Mouse (Mus musculus) hindbrain, embryonic 13.5 days (tissue): Measurements from ENCODE around the gene Snrnp70. TPM values are rescaled to one million over a fixed set of nuclear protein-coding genes. Genes with fewer than 3 reads are reported as not detected.

Experiments used
- ATAC-seq: fragments of 200-750 bp; cut with Nextera tagmentation; 2 replicates; pipeline ENCODE4 v1.8.0; 2017; ENCODE audit warnings: moderate TSS enrichment; ENCODE audit not compliant: low FRiP score
- H3K27ac ChIP-seq: fragments of 300-500 bp; sonication (generic); 2 replicates; pipeline ENCODE4 v1.5.1; 2015; ENCODE audit warnings: inconsistent platforms, mild to moderate bottlenecking, moderate library complexity
- H3K27me3 ChIP-seq: fragments of 300-500 bp; sonication (generic); 2 replicates; pipeline ENCODE4 v1.6.1; 2015; ENCODE audit warnings: mild to moderate bottlenecking, inconsistent platforms
- H3K36me3 ChIP-seq: fragments of 300-500 bp; sonication (generic); 2 replicates; pipeline ENCODE4 v1.6.1; 2015; ENCODE audit warnings: mild to moderate bottlenecking, inconsistent platforms
- H3K4me1 ChIP-seq: fragments of 300-500 bp; sonication (generic); replicated peaks from 2 replicates; pipeline ENCODE4 v1.6.1; 2015; ENCODE audit warnings: inconsistent platforms
- H3K4me2 ChIP-seq: fragments of 300-500 bp; sonication (generic); 2 replicates; pipeline ENCODE4 v1.6.1; 2015; ENCODE audit warnings: inconsistent platforms, mild to moderate bottlenecking, moderate library complexity
- H3K4me3 ChIP-seq: fragments of 300-500 bp; sonication (generic); 2 replicates; pipeline ENCODE4 v1.5.1; 2015; ENCODE audit warnings: mild to moderate bottlenecking, inconsistent platforms
- H3K9ac ChIP-seq: fragments of 300-500 bp; sonication (generic); 2 replicates; pipeline ENCODE4 v1.6.1; 2015; ENCODE audit warnings: mild to moderate bottlenecking, inconsistent platforms
- H3K9me3 ChIP-seq: fragments of 300-500 bp; sonication (generic); 2 replicates; pipeline ENCODE4 v1.6.1; 2016; ENCODE audit warnings: inconsistent platforms
- WGBS: fragments of 180-500 bp; shearing (Covaris S2); methylation state at CpG from one replicate; pipeline ENCODE4 v1.1.7; 2015; 5-methylcytosine and 5-hydroxymethylcytosine counted together
- polyA plus RNA-seq: library from polyadenylated mRNA; unstranded; fragments of >200 nt; fragmentation: Nextera tagmentation; extraction: Ambion mirVana; gene quantifications from 2 replicates; pipeline ENCODE4 v1.2.1, GENCODE M21; 2015

Gene Snrnp70
- polyA plus RNA-seq, 1 experiment from 2014 or later, result 215 TPM

GRCm38 (mm10) chr7:45419859-45420614 is 24.5 kb upstream of the Snrnp70 start:
- 18% methylated on average over 27 of the region's 27 CpGs for WGBS

GRCm38 (mm10) chr7:45417962-45418492 is 22.5 kb upstream of the Snrnp70 start:
- peaks cover 28% of the 10 kb centered on the region for H3K36me3 ChIP-seq
- peaks cover 94% of the 10 kb centered on the region for H3K27me3 ChIP-seq
- no peak for ATAC-seq
- 10% methylated on average over 13 of the region's 13 CpGs for WGBS
- no peak overlapping the region for H3K9ac ChIP-seq
- no peaks in the 10 kb centered on the region for H3K9me3 ChIP-seq
- peaks cover 21% of the 10 kb centered on the region for H3K4me1 ChIP-seq
- H3K4me2 ChIP-seq, result no peak overlapping the region
- H3K27ac ChIP-seq, result no peak overlapping the region
- H3K4me3 ChIP-seq, result no peak overlapping the region

More at GRCm38 (mm10) chr7:45419859-45420614, 24.5 kb upstream of the Snrnp70 start:
- Histone ChIP-seq H3K4me1 (peaks cover 8% of the 10 kb centered on the region), H3K4me2 (no peak overlapping the region), H3K9ac (no peak overlapping the region), H3K27ac (no peak overlapping the region), H3K4me3 (no peak overlapping the region), H3K27me3 (peaks cover 74% of the 10 kb centered on the region), H3K36me3 (peaks cover 48% of the 10 kb centered on the region), H3K9me3 (no peaks in the 10 kb centered on the region)
- no peak for ATAC-seq

- Histone ChIP-seq H3K27me3 (peaks cover 100% of the 10 kb centered on the region), H3K9ac (no peak overlapping the region; the same call in 1 of the 2 replicates), H3K27ac (no peak overlapping the region), H3K36me3 (peaks cover 4% of the 10 kb centered on the region), H3K9me3 (no peaks in the 10 kb centered on the region), H3K4me3 (0 out of 2 replicates have a peak overlapping the region, but pooled peaks have one; percentile 17), H3K4me1 (peaks cover 21% of the 10 kb centered on the region), H3K4me2 (0 out of 2 replicates have a peak overlapping the region, but pooled peaks have one; percentile 7)
- WGBS, result 10% methylated on average over 37 of the region's 37 CpGs
- no peak for ATAC-seq
Measured at GRCm38 (mm10) chr7:45415636-45416035, 20.1 kb upstream of the Snrnp70 start.

GRCm38 (mm10) chr7:45414740-45415224 is 19.2 kb upstream of the Snrnp70 start:
- Histone ChIP-seq H3K27ac (no peak overlapping the region), H3K4me3 (no peak overlapping the region), H3K4me1 (peaks cover 21% of the 10 kb centered on the region), H3K4me2 (no peak overlapping the region), H3K9me3 (no peaks in the 10 kb centered on the region), H3K27me3 (peaks cover 100% of the 10 kb centered on the region), H3K9ac (no peak overlapping the region), H3K36me3 (no peaks in the 10 kb centered on the region)
- WGBS, result 47% methylated on average over 12 of the region's 12 CpGs
- no peak for ATAC-seq

GRCm38 (mm10) chr7:45413864-45414739 is 18.6 kb upstream of the Snrnp70 start:
- no peaks in the 10 kb centered on the region for H3K9me3 ChIP-seq
- peaks cover 100% of the 10 kb centered on the region for H3K27me3 ChIP-seq

GRCm38 (mm10) chr7:45413113-45413863 is 17.7 kb upstream of the Snrnp70 start, which contains the start of gene Ntf5:
Gene Ntf5, plus strand, starts transcription at chr7:45413695.
- Histone ChIP-seq H3K27me3 (peaks cover 100% of the 10 kb centered on the region), H3K4me2 (peak within 1 kb of the TSS; percentile 80), H3K4me3 (peak within 1 kb of the TSS; percentile 52), H3K9ac (peak within 1 kb of the TSS; percentile 76), H3K4me1 (peaks cover 21% of the 10 kb centered on the region), H3K36me3 (no peaks in the 10 kb centered on the region), H3K9me3 (no peaks in the 10 kb centered on the region), H3K27ac (no peak within 1 kb of the TSS)
- 3% methylated on average over 41 of the region's 45 CpGs for WGBS
- ATAC-seq, result peak; percentile 35; the same call in 1 of the 2 replicates

More at GRCm38 (mm10) chr7:45413864-45414739, 18.6 kb upstream of the Snrnp70 start:
- Histone ChIP-seq H3K27ac (no peak overlapping the region), H3K9ac (peak overlapping the region; percentile 76), H3K36me3 (no peaks in the 10 kb centered on the region), H3K4me2 (peak overlapping the region; percentile 80), H3K4me3 (peak overlapping the region; percentile 52), H3K4me1 (peaks cover 21% of the 10 kb centered on the region)
- no peak for ATAC-seq
- 2% methylated on average over 21 of the region's 27 CpGs for WGBS

GRCm38 (mm10) chr7:45412421-45412820 is 16.9 kb upstream of the Snrnp70 start:
- peaks cover 100% of the 10 kb centered on the region for H3K27me3 ChIP-seq
- no peak overlapping the region for H3K9ac ChIP-seq
- WGBS, result 88% methylated on average over 2 of the region's 2 CpGs
- H3K9me3 ChIP-seq, result no peaks in the 10 kb centered on the region
- peaks cover 18% of the 10 kb centered on the region for H3K4me1 ChIP-seq
- no peak overlapping the region for H3K4me2 ChIP-seq
- H3K4me3 ChIP-seq, result no peak overlapping the region
- ATAC-seq, result no peak
- no peak overlapping the region for H3K27ac ChIP-seq
- H3K36me3 ChIP-seq, result no peaks in the 10 kb centered on the region

GRCm38 (mm10) chr7:45409497-45410163 is 14.1 kb upstream of the Snrnp70 start:
- ATAC-seq, result no peak
- H3K4me3 ChIP-seq, result no peak overlapping the region
- H3K36me3 ChIP-seq, result no peaks in the 10 kb centered on the region
- H3K9me3 ChIP-seq, result no peaks in the 10 kb centered on the region
- peaks cover 26% of the 10 kb centered on the region for H3K4me1 ChIP-seq
- peaks cover 100% of the 10 kb centered on the region for H3K27me3 ChIP-seq
- 87% methylated on average over 8 of the region's 8 CpGs for WGBS
- no peak overlapping the region for H3K4me2 ChIP-seq
- no peak overlapping the region for H3K9ac ChIP-seq
- no peak overlapping the region for H3K27ac ChIP-seq

GRCm38 (mm10) chr7:45408949-45409348 is 13.4 kb upstream of the Snrnp70 start:
- Histone ChIP-seq H3K36me3 (no peaks in the 10 kb centered on the region), H3K9me3 (no peaks in the 10 kb centered on the region), H3K4me3 (no peak overlapping the region), H3K9ac (no peak overlapping the region), H3K27ac (no peak overlapping the region), H3K4me2 (no peak overlapping the region), H3K4me1 (peaks cover 23% of the 10 kb centered on the region), H3K27me3 (peaks cover 93% of the 10 kb centered on the region)
- no peak for ATAC-seq
- 89% methylated on average over 17 of the region's 17 CpGs for WGBS

GRCm38 (mm10) chr7:45408351-45408750 is 12.8 kb upstream of the Snrnp70 start:
- Histone ChIP-seq H3K4me3 (no peak overlapping the region), H3K27ac (no peak overlapping the region), H3K9me3 (no peaks in the 10 kb centered on the region), H3K9ac (no peak overlapping the region), H3K4me1 (peaks cover 17% of the 10 kb centered on the region), H3K4me2 (no peak overlapping the region), H3K36me3 (no peaks in the 10 kb centered on the region), H3K27me3 (peaks cover 87% of the 10 kb centered on the region)
- 76% methylated on average over 7 of the region's 7 CpGs for WGBS
- ATAC-seq, result no peak

GRCm38 (mm10) chr7:45407836-45408235 is 12.3 kb upstream of the Snrnp70 start:
- H3K4me3 ChIP-seq, result no peak overlapping the region
- peaks cover 14% of the 10 kb centered on the region for H3K4me1 ChIP-seq
- H3K9me3 ChIP-seq, result no peaks in the 10 kb centered on the region
- no peaks in the 10 kb centered on the region for H3K36me3 ChIP-seq
- no peak overlapping the region for H3K27ac ChIP-seq
- 78% methylated on average over 10 of the region's 10 CpGs for WGBS
- no peak for ATAC-seq
- H3K9ac ChIP-seq, result no peak overlapping the region
- no peak overlapping the region for H3K4me2 ChIP-seq
- H3K27me3 ChIP-seq, result peaks cover 82% of the 10 kb centered on the region
